ENCODE assay signal across 18 mouse cellular contexts in the genomic region with DNA sequence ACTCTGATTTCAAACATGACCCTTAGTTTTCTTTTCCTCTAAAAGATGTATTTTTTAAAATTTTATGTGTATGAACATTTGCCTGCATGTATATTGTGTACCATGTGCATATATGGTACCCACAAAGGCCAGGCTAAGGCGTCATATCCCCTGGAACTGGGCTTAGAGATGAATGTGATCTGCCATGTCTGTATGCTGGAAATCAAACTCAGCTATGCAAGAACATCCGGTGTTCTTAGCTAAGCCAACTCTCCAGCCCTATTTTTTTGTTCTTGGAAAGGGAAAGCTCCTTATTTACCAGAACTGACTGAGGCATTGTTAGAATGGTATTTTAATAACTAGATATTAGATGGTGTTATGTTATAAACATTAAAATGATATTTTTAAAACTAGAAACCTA.
DNase-seq lines count a peak whose midpoint lies in the region; ATAC-seq and TF ChIP-seq lines count a peak whose summit lies in the region.
"Had no signal": no experiment of that assay in that cellular context is flagged by ENCODE, and none has a peak within 500 bp of the region (broad histone marks: within the 10 kb centered on the region; RNA-seq: fewer than 3 reads in every experiment).

No protein-coding gene starts in this region.

- no peaks in the 10 kb centered on the region for H3K9me3 ChIP-seq in embryonic facial prominence, embryonic 13.5 days
- H3K9me3 ChIP-seq in embryonic facial prominence, embryonic 10.5 days = no peaks in the 10 kb centered on the region
- H3K9me3 ChIP-seq in intestine, embryonic 15.5 days = no peaks in the 10 kb centered on the region
- H3K9me3 ChIP-seq in intestine, postnatal 0 days (ENCODE audit: control insufficient read depth) = no peaks in the 10 kb centered on the region
- H3K9me3 ChIP-seq in lung, embryonic 16.5 days (ENCODE audit: control insufficient read depth, low read length) = no peaks in the 10 kb centered on the region
- H3K9me3 ChIP-seq in stomach, embryonic 15.5 days = no peaks in the 10 kb centered on the region
- no peaks in the 10 kb centered on the region for H3K9me3 ChIP-seq in hindbrain, embryonic 16.5 days (ENCODE audit: control insufficient read depth, low read length)
- H3K9me3 ChIP-seq: G1E; limb, embryonic 13.5 days; neural tube, embryonic 12.5 days had no signal

- H3K27me3 ChIP-seq in embryonic facial prominence, embryonic 13.5 days = no peaks in the 10 kb centered on the region
- H3K27me3 ChIP-seq in embryonic facial prominence, embryonic 10.5 days (replicated peaks; ENCODE audit: low read depth, poor library complexity, severe bottlenecking) = no peaks in the 10 kb centered on the region
- H3K27me3 ChIP-seq in intestine, embryonic 15.5 days (replicated peaks) = no peaks in the 10 kb centered on the region
- no peaks in the 10 kb centered on the region for H3K27me3 ChIP-seq in intestine, postnatal 0 days (replicated peaks; ENCODE audit: control insufficient read depth, insufficient read depth, low read length)
- no peaks in the 10 kb centered on the region for H3K27me3 ChIP-seq in lung, embryonic 16.5 days (ENCODE audit: control insufficient read depth, insufficient read depth, low read depth, low read length)
- no peaks in the 10 kb centered on the region for H3K27me3 ChIP-seq in stomach, embryonic 15.5 days (replicated peaks)
- no peaks in the 10 kb centered on the region for H3K27me3 ChIP-seq in hindbrain, embryonic 16.5 days (replicated peaks; ENCODE audit: control insufficient read depth, insufficient read depth, low read length)
- H3K27me3 ChIP-seq: limb, embryonic 13.5 days; neural tube, embryonic 12.5 days had no signal

- H3K9ac ChIP-seq in embryonic facial prominence, embryonic 13.5 days = no peak overlapping the region
- H3K9ac ChIP-seq in intestine, embryonic 15.5 days = no peak overlapping the region
- no peak overlapping the region for H3K9ac ChIP-seq in intestine, postnatal 0 days (ENCODE audit: low read depth, low read length)
- no peak overlapping the region for H3K9ac ChIP-seq in lung, embryonic 16.5 days (ENCODE audit: low read length)
- no peak overlapping the region for H3K9ac ChIP-seq in stomach, embryonic 15.5 days
- no peak overlapping the region for H3K9ac ChIP-seq in hindbrain, embryonic 16.5 days (ENCODE audit: low read depth, low read length)
- H3K9ac ChIP-seq: hindbrain, embryonic 14.5 days; limb, embryonic 13.5 days; liver, embryonic 14.5 days; neural tube, embryonic 12.5 days had no signal

- no peak for DNase-seq in embryonic facial prominence, embryonic 10.5 days (ENCODE audit: low spot score)
- no peak for DNase-seq in lung, adult 18-20 months
- DNase-seq: cerebellum, adult 9-10 months; gastrocnemius, postnatal 25 days; right cerebral cortex, postnatal 25 days; thymus, postnatal 36 days had no signal

- no peaks in the 10 kb centered on the region for H3K36me3 ChIP-seq in embryonic facial prominence, embryonic 13.5 days
- H3K36me3 ChIP-seq in embryonic facial prominence, embryonic 10.5 days (replicated peaks) = no peaks in the 10 kb centered on the region
- H3K36me3 ChIP-seq in intestine, embryonic 15.5 days = no peaks in the 10 kb centered on the region
- H3K36me3 ChIP-seq in intestine, postnatal 0 days (ENCODE audit: control insufficient read depth, insufficient read depth) = no peaks in the 10 kb centered on the region
- no peaks in the 10 kb centered on the region for H3K36me3 ChIP-seq in lung, embryonic 16.5 days (ENCODE audit: control insufficient read depth, insufficient read depth, low read length)
- no peaks in the 10 kb centered on the region for H3K36me3 ChIP-seq in stomach, embryonic 15.5 days
- H3K36me3 ChIP-seq in hindbrain, embryonic 16.5 days (ENCODE audit: control insufficient read depth, insufficient read depth, low read length) = no peaks in the 10 kb centered on the region
- H3K36me3 ChIP-seq: G1E; limb, embryonic 13.5 days; neural tube, embryonic 12.5 days had no signal

- peaks cover 9% of the 10 kb centered on the region; the same call in 1 of the 2 replicates for H3K4me1 ChIP-seq in embryonic facial prominence, embryonic 13.5 days
- peaks cover 4% of the 10 kb centered on the region; the same call in 1 of the 2 replicates for H3K4me1 ChIP-seq in embryonic facial prominence, embryonic 10.5 days
- peaks cover 7% of the 10 kb centered on the region for H3K4me1 ChIP-seq in intestine, embryonic 15.5 days (replicated peaks)
- H3K4me1 ChIP-seq in intestine, postnatal 0 days (replicated peaks; ENCODE audit: control insufficient read depth, insufficient read depth, low read length) = no peaks in the 10 kb centered on the region; the same call in 1 of the 2 replicates
- H3K4me1 ChIP-seq in lung, embryonic 16.5 days (replicated peaks; ENCODE audit: control insufficient read depth, insufficient read depth, low read length) = peaks cover 12% of the 10 kb centered on the region
- H3K4me1 ChIP-seq in stomach, embryonic 15.5 days = peaks cover 3% of the 10 kb centered on the region; the same call in 1 of the 2 replicates
- H3K4me1 ChIP-seq in hindbrain, embryonic 16.5 days (ENCODE audit: control insufficient read depth, insufficient read depth, low read depth, low read length) = no peaks in the 10 kb centered on the region
- H3K4me1 ChIP-seq: neural tube, embryonic 12.5 days had no signal

- 0 out of 2 replicates have a peak overlapping the region, but pooled peaks have one; percentile 22 for H3K27ac ChIP-seq in embryonic facial prominence, embryonic 13.5 days
- no peak overlapping the region for H3K27ac ChIP-seq in embryonic facial prominence, embryonic 10.5 days (replicated peaks)
- H3K27ac ChIP-seq in intestine, embryonic 15.5 days = 0 out of 2 replicates have a peak overlapping the region, but pooled peaks have one; percentile 15
- H3K27ac ChIP-seq in intestine, postnatal 0 days (ENCODE audit: low read depth, low read length) = no peak overlapping the region
- H3K27ac ChIP-seq in lung, embryonic 16.5 days (ENCODE audit: low read length) = peak overlapping the region; percentile 98
- 0 out of 2 replicates have a peak overlapping the region, but pooled peaks have one; percentile 37 for H3K27ac ChIP-seq in stomach, embryonic 15.5 days
- no peak overlapping the region for H3K27ac ChIP-seq in hindbrain, embryonic 16.5 days (ENCODE audit: low read depth, low read length)
- H3K27ac ChIP-seq: hindbrain, embryonic 14.5 days; limb, embryonic 13.5 days; liver, embryonic 14.5 days; neural tube, embryonic 12.5 days had no signal

- TF ChIP-seq CTCF in intestine, postnatal 0 days (IDR thresholded peaks at IDR 0.05; ENCODE audit: low read depth) = no peak

- no peak for ATAC-seq in embryonic facial prominence, embryonic 13.5 days (ENCODE audit: insufficient number of reproducible peaks, insufficient read depth, low FRiP score, low TSS enrichment, low read depth)
- no peak for ATAC-seq in intestine, embryonic 15.5 days
- ATAC-seq in intestine, postnatal 0 days = no peak
- ATAC-seq in lung, embryonic 16.5 days (ENCODE audit: low read depth) = peak; percentile 82
- no peak for ATAC-seq in stomach, embryonic 15.5 days (ENCODE audit: insufficient read depth, low FRiP score, low read depth)
- no peak for ATAC-seq in hindbrain, embryonic 16.5 days
- ATAC-seq: CD4-positive, CD25-positive, alpha-beta regulatory T cell, adult 4 months had no signal

- WGBS in embryonic facial prominence, embryonic 13.5 days = 75% methylated on average over 2 of the region's 2 CpGs
- 86% methylated on average over 2 of the region's 2 CpGs for WGBS in embryonic facial prominence, embryonic 10.5 days
- WGBS in intestine, embryonic 15.5 days = 54% methylated on average over 2 of the region's 2 CpGs
- WGBS in intestine, postnatal 0 days = 65% methylated on average over 2 of the region's 2 CpGs
- 39% methylated on average over 2 of the region's 2 CpGs for WGBS in lung, embryonic 16.5 days
- 61% methylated on average over 2 of the region's 2 CpGs for WGBS in stomach, embryonic 15.5 days
- WGBS in hindbrain, embryonic 16.5 days = 92% methylated on average over 2 of the region's 2 CpGs

- no peak overlapping the region for H3K4me2 ChIP-seq in embryonic facial prominence, embryonic 13.5 days
- H3K4me2 ChIP-seq in intestine, embryonic 15.5 days (replicated peaks) = no peak overlapping the region
- H3K4me2 ChIP-seq in intestine, postnatal 0 days (replicated peaks; ENCODE audit: low read depth) = no peak overlapping the region
- peak overlapping the region; percentile 20; the same call in 1 of the 2 replicates for H3K4me2 ChIP-seq in lung, embryonic 16.5 days (ENCODE audit: low read depth, low read length)
- no peak overlapping the region for H3K4me2 ChIP-seq in stomach, embryonic 15.5 days
- H3K4me2 ChIP-seq in hindbrain, embryonic 16.5 days (ENCODE audit: low read length) = no peak overlapping the region
- H3K4me2 ChIP-seq: hindbrain, embryonic 14.5 days; limb, embryonic 13.5 days; neural tube, embryonic 12.5 days had no signal

- no peak overlapping the region for H3K4me3 ChIP-seq in embryonic facial prominence, embryonic 13.5 days
- no peak overlapping the region for H3K4me3 ChIP-seq in embryonic facial prominence, embryonic 10.5 days
- H3K4me3 ChIP-seq in intestine, embryonic 15.5 days (replicated peaks) = no peak overlapping the region
- H3K4me3 ChIP-seq in intestine, postnatal 0 days (ENCODE audit: low read depth, low read length) = no peak overlapping the region
- no peak overlapping the region for H3K4me3 ChIP-seq in lung, embryonic 16.5 days (ENCODE audit: low read length)
- H3K4me3 ChIP-seq in stomach, embryonic 15.5 days (replicated peaks) = no peak overlapping the region
- H3K4me3 ChIP-seq in hindbrain, embryonic 16.5 days (ENCODE audit: low read length) = no peak overlapping the region
- H3K4me3 ChIP-seq: limb, embryonic 13.5 days; neural tube, embryonic 12.5 days had no signal

Comparison
In these comparisons a context has a peak if more than half of its experiments do, and no peak if none do; other contexts are left out.
1. H3K27ac ChIP-seq: peak in embryonic facial prominence, embryonic 13.5 days (single experiment), intestine, embryonic 15.5 days (single experiment), lung, embryonic 16.5 days (single experiment) and stomach, embryonic 15.5 days (single experiment); none in embryonic facial prominence, embryonic 10.5 days (single experiment), intestine, postnatal 0 days (single experiment) and hindbrain, embryonic 16.5 days (single experiment).